Mouse (Mus musculus): ENCODE measurements around the gene Slc13a3. TPM values are rescaled to one million over a fixed set of nuclear protein-coding genes. Genes with fewer than 3 reads are reported as not detected.

Gene Slc13a3
- polyA plus RNA-seq, 1 experiment from 2014 or later: 0.29 TPM

GRCm38 (mm10) chr2:165486881-165487535, 14.0 kb upstream of the Slc13a3 start:
- Histone ChIP-seq H3K27me3 (ENCODE audit: control insufficient read depth, insufficient read depth, low read length) (no peaks in the 10 kb centered on the region), H3K4me2 (no peak overlapping the region), H3K9me3 (replicated peaks; ENCODE audit: control insufficient read depth, low read length) (no peaks in the 10 kb centered on the region), H3K27ac (ENCODE audit: low read depth, low read length) (no peak overlapping the region), H3K9ac (ENCODE audit: low read depth, low read length) (0 out of 2 replicates have a peak overlapping the region, but pooled peaks have one; percentile 34), H3K36me3 (ENCODE audit: control insufficient read depth, insufficient read depth, low read length) (peaks cover 8% of the 10 kb centered on the region), H3K4me3 (ENCODE audit: low read depth, low read length) (no peak overlapping the region), H3K4me1 (ENCODE audit: control insufficient read depth, insufficient read depth, low read length) (peaks cover 4% of the 10 kb centered on the region)
- 22% methylated on average over 8 of the region's 8 CpGs for WGBS (ENCODE audit: insufficient replicate concordance)
- 0 out of 2 replicates have a peak, but pooled peaks have one; percentile 9 for ATAC-seq (replicated peaks; ENCODE audit: insufficient number of reproducible peaks, low FRiP score, low TSS enrichment)

- H3K36me3 ChIP-seq (ENCODE audit: control insufficient read depth, insufficient read depth, low read length): peaks cover 8% of the 10 kb centered on the region
- no peaks in the 10 kb centered on the region for H3K9me3 ChIP-seq (replicated peaks; ENCODE audit: control insufficient read depth, low read length)
- H3K4me1 ChIP-seq (ENCODE audit: control insufficient read depth, insufficient read depth, low read length): peaks cover 3% of the 10 kb centered on the region; the same call in 1 of the 2 replicates
- whole genome bisulfite sequencing (ENCODE audit: insufficient replicate concordance): 80% methylated on average over 5 of the region's 5 CpGs
- no peaks in the 10 kb centered on the region for H3K27me3 ChIP-seq (ENCODE audit: control insufficient read depth, insufficient read depth, low read length)
- no peak overlapping the region for H3K4me3 ChIP-seq (ENCODE audit: low read depth, low read length)
- ATAC-seq (replicated peaks; ENCODE audit: insufficient number of reproducible peaks, low FRiP score, low TSS enrichment): no peak
- H3K27ac ChIP-seq (ENCODE audit: low read depth, low read length): no peak overlapping the region
- H3K9ac ChIP-seq (ENCODE audit: low read depth, low read length): no peak overlapping the region
- H3K4me2 ChIP-seq: no peak overlapping the region
Measured at GRCm38 (mm10) chr2:165486401-165486800, 13.4 kb upstream of the Slc13a3 start.

- ATAC-seq (replicated peaks; ENCODE audit: insufficient number of reproducible peaks, low FRiP score, low TSS enrichment): no peak
- H3K4me3 ChIP-seq (ENCODE audit: low read depth, low read length): no peak overlapping the region
- WGBS (ENCODE audit: insufficient replicate concordance): 58% methylated on average over 3 of the region's 3 CpGs
Measured at GRCm38 (mm10) chr2:165485826-165486225, 12.8 kb upstream of the Slc13a3 start.

GRCm38 (mm10) chr2:165484152-165484551, 11.1 kb upstream of the Slc13a3 start:
- H3K27me3 ChIP-seq (ENCODE audit: control insufficient read depth, insufficient read depth, low read length): no peaks in the 10 kb centered on the region
- H3K4me3 ChIP-seq (ENCODE audit: low read depth, low read length): no peak overlapping the region
- H3K4me1 ChIP-seq (ENCODE audit: control insufficient read depth, insufficient read depth, low read length): peaks cover 3% of the 10 kb centered on the region; the same call in 1 of the 2 replicates
- ATAC-seq (replicated peaks; ENCODE audit: insufficient number of reproducible peaks, low FRiP score, low TSS enrichment): no peak
- no peaks in the 10 kb centered on the region for H3K36me3 ChIP-seq (ENCODE audit: control insufficient read depth, insufficient read depth, low read length)
- no peak overlapping the region for H3K9ac ChIP-seq (ENCODE audit: low read depth, low read length)
- WGBS (ENCODE audit: insufficient replicate concordance): 49% methylated on average over 6 of the region's 6 CpGs
- no peak overlapping the region for H3K27ac ChIP-seq (ENCODE audit: low read depth, low read length)
- no peak overlapping the region for H3K4me2 ChIP-seq
- H3K9me3 ChIP-seq (replicated peaks; ENCODE audit: control insufficient read depth, low read length): no peaks in the 10 kb centered on the region

More at GRCm38 (mm10) chr2:165485826-165486225, 12.8 kb upstream of the Slc13a3 start:
- no peaks in the 10 kb centered on the region for H3K9me3 ChIP-seq (replicated peaks; ENCODE audit: control insufficient read depth, low read length)
- peaks cover 3% of the 10 kb centered on the region; the same call in 1 of the 2 replicates for H3K4me1 ChIP-seq (ENCODE audit: control insufficient read depth, insufficient read depth, low read length)
- no peak overlapping the region for H3K4me2 ChIP-seq
- H3K27me3 ChIP-seq (ENCODE audit: control insufficient read depth, insufficient read depth, low read length): no peaks in the 10 kb centered on the region
- no peak overlapping the region for H3K27ac ChIP-seq (ENCODE audit: low read depth, low read length)
- peaks cover 8% of the 10 kb centered on the region for H3K36me3 ChIP-seq (ENCODE audit: control insufficient read depth, insufficient read depth, low read length)
- no peak overlapping the region for H3K9ac ChIP-seq (ENCODE audit: low read depth, low read length)

- WGBS (ENCODE audit: insufficient replicate concordance): 60% methylated on average over 8 of the region's 8 CpGs
- Histone ChIP-seq H3K9me3 (replicated peaks; ENCODE audit: control insufficient read depth, low read length) (no peaks in the 10 kb centered on the region), H3K27ac (ENCODE audit: low read depth, low read length) (no peak overlapping the region), H3K4me1 (ENCODE audit: control insufficient read depth, insufficient read depth, low read length) (peaks cover under 1% of the 10 kb centered on the region; the same call in 1 of the 2 replicates), H3K27me3 (ENCODE audit: control insufficient read depth, insufficient read depth, low read length) (no peaks in the 10 kb centered on the region), H3K4me2 (no peak overlapping the region), H3K9ac (ENCODE audit: low read depth, low read length) (no peak overlapping the region), H3K36me3 (ENCODE audit: control insufficient read depth, insufficient read depth, low read length) (no peaks in the 10 kb centered on the region), H3K4me3 (ENCODE audit: low read depth, low read length) (no peak overlapping the region)
- ATAC-seq (replicated peaks; ENCODE audit: insufficient number of reproducible peaks, low FRiP score, low TSS enrichment): no peak
Measured at GRCm38 (mm10) chr2:165482003-165482402, 9.0 kb upstream of the Slc13a3 start.

GRCm38 (mm10) chr2:165475850-165476249, 2.8 kb upstream of the Slc13a3 start:
- H3K9ac ChIP-seq (ENCODE audit: low read depth, low read length): no peak overlapping the region
- H3K4me1 ChIP-seq (ENCODE audit: control insufficient read depth, insufficient read depth, low read length): 0 out of 2 replicates have a peak, but pooled peaks cover 3% of the 10 kb centered on the region
- no peak for ATAC-seq (replicated peaks; ENCODE audit: insufficient number of reproducible peaks, low FRiP score, low TSS enrichment)
- no peaks in the 10 kb centered on the region for H3K9me3 ChIP-seq (replicated peaks; ENCODE audit: control insufficient read depth, low read length)
- 67% methylated on average over 5 of the region's 5 CpGs for WGBS (ENCODE audit: insufficient replicate concordance)
- H3K4me2 ChIP-seq: no peak overlapping the region
- peaks cover 28% of the 10 kb centered on the region for H3K27me3 ChIP-seq (ENCODE audit: control insufficient read depth, insufficient read depth, low read length)
- no peak overlapping the region for H3K4me3 ChIP-seq (ENCODE audit: low read depth, low read length)
- H3K36me3 ChIP-seq (ENCODE audit: control insufficient read depth, insufficient read depth, low read length): no peaks in the 10 kb centered on the region
- H3K27ac ChIP-seq (ENCODE audit: low read depth, low read length): no peak overlapping the region

GRCm38 (mm10) chr2:165475412-165475811, 2.4 kb upstream of the Slc13a3 start:
- no peak overlapping the region for H3K4me3 ChIP-seq (ENCODE audit: low read depth, low read length)
- peaks cover 30% of the 10 kb centered on the region for H3K27me3 ChIP-seq (ENCODE audit: control insufficient read depth, insufficient read depth, low read length)
- WGBS (ENCODE audit: insufficient replicate concordance): 79% methylated on average over 7 of the region's 7 CpGs

GRCm38 (mm10) chr2:165471943-165472342, 1.1 kb downstream of the Slc13a3 start:
- H3K9me3 ChIP-seq (replicated peaks; ENCODE audit: control insufficient read depth, low read length): no peaks in the 10 kb centered on the region
- H3K4me1 ChIP-seq (ENCODE audit: control insufficient read depth, insufficient read depth, low read length): 0 out of 2 replicates have a peak, but pooled peaks cover 3% of the 10 kb centered on the region
- H3K27me3 ChIP-seq (ENCODE audit: control insufficient read depth, insufficient read depth, low read length): peaks cover 30% of the 10 kb centered on the region
- 67% methylated on average over 11 of the region's 11 CpGs for WGBS (ENCODE audit: insufficient replicate concordance)
- no peak overlapping the region for H3K4me3 ChIP-seq (ENCODE audit: low read depth, low read length)
- H3K4me2 ChIP-seq: no peak overlapping the region
- H3K27ac ChIP-seq (ENCODE audit: low read depth, low read length): no peak overlapping the region
- no peak for ATAC-seq (replicated peaks; ENCODE audit: insufficient number of reproducible peaks, low FRiP score, low TSS enrichment)
- no peak overlapping the region for H3K9ac ChIP-seq (ENCODE audit: low read depth, low read length)
- no peaks in the 10 kb centered on the region for H3K36me3 ChIP-seq (ENCODE audit: control insufficient read depth, insufficient read depth, low read length)

More at GRCm38 (mm10) chr2:165475412-165475811, 2.4 kb upstream of the Slc13a3 start:
- Histone ChIP-seq H3K4me1 (ENCODE audit: control insufficient read depth, insufficient read depth, low read length) (0 out of 2 replicates have a peak, but pooled peaks cover 3% of the 10 kb centered on the region), H3K9ac (ENCODE audit: low read depth, low read length) (no peak overlapping the region), H3K9me3 (replicated peaks; ENCODE audit: control insufficient read depth, low read length) (no peaks in the 10 kb centered on the region), H3K36me3 (ENCODE audit: control insufficient read depth, insufficient read depth, low read length) (no peaks in the 10 kb centered on the region), H3K27ac (ENCODE audit: low read depth, low read length) (no peak overlapping the region), H3K4me2 (no peak overlapping the region)
- no peak for ATAC-seq (replicated peaks; ENCODE audit: insufficient number of reproducible peaks, low FRiP score, low TSS enrichment)

- Histone ChIP-seq H3K4me2 (no peak overlapping the region), H3K27ac (ENCODE audit: low read depth, low read length) (no peak overlapping the region), H3K9ac (ENCODE audit: low read depth, low read length) (no peak overlapping the region), H3K36me3 (ENCODE audit: control insufficient read depth, insufficient read depth, low read length) (no peaks in the 10 kb centered on the region), H3K9me3 (replicated peaks; ENCODE audit: control insufficient read depth, low read length) (no peaks in the 10 kb centered on the region), H3K4me3 (ENCODE audit: low read depth, low read length) (no peak overlapping the region), H3K27me3 (ENCODE audit: control insufficient read depth, insufficient read depth, low read length) (peaks cover 34% of the 10 kb centered on the region), H3K4me1 (ENCODE audit: control insufficient read depth, insufficient read depth, low read length) (0 out of 2 replicates have a peak, but pooled peaks cover 3% of the 10 kb centered on the region)
- ATAC-seq (replicated peaks; ENCODE audit: insufficient number of reproducible peaks, low FRiP score, low TSS enrichment): no peak
- WGBS (ENCODE audit: insufficient replicate concordance): 33% methylated on average over 5 of the region's 5 CpGs
Measured at GRCm38 (mm10) chr2:165470167-165470566, 2.9 kb downstream of the Slc13a3 start.
